Mouse (Mus musculus) G1E (cell line): Measurements from ENCODE around the gene Ptprm.

Experiments
- CTCF ChIP-seq: IDR thresholded peaks from 2 replicates; pipeline ENCODE4 v1.5.1; 2012; ENCODE audit warnings: low read depth, low read length, inconsistent platforms, mixed read lengths
- GATA1 ChIP-seq: IDR thresholded peaks from 2 replicates; pipeline ENCODE4 v1.6.1; 2012; ENCODE audit warnings: borderline replicate concordance, low read length, inconsistent platforms, mixed read lengths

DNA sequence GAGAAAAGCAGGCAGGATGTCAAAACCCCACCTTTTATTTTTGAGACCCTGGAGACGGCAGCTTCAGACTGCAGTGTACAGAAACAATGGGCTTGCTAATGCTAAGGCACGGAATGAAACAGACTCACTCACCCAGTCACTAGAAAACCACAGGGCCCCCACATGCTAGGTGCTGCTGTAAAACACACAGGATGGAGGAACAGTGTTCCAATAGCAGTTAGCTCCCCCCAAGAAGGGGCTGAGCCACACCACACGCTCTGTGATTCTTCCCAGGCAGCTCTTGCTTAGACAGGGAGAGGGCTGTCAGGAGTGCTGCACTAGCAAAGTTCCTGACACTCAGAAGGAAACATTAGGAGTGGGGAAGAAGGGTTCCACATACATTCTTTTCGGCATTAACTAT is 306.6 kb downstream of the Ptprm start:
- TF ChIP-seq GATA1 (no peak), CTCF (no peak)
